Mouse (Mus musculus) stomach, embryonic 15.5 days (tissue): Measurements from ENCODE around the gene Bcl7b. TPM values are rescaled to one million over a fixed set of nuclear protein-coding genes. Genes with fewer than 3 reads are reported as not detected.

ENCODE experiments used
- ATAC-seq: fragments of 200-750 bp; cut with Nextera tagmentation; 2 replicates; pipeline ENCODE4 v1.8.0; 2017; ENCODE audit warnings: low read depth, moderate number of reproducible peaks, moderate TSS enrichment; ENCODE audit not compliant: insufficient read depth, low FRiP score
- H3K27ac ChIP-seq: fragments of 300-500 bp; sonication (generic); 2 replicates; pipeline ENCODE4 v1.5.1; 2015; ENCODE audit warnings: mild to moderate bottlenecking, inconsistent platforms
- H3K27me3 ChIP-seq: fragments of 300-500 bp; sonication (generic); replicated peaks from 2 replicates; pipeline ENCODE4 v1.6.1; 2015; ENCODE audit warnings: inconsistent platforms
- H3K36me3 ChIP-seq: fragments of 300-500 bp; sonication (generic); 2 replicates; pipeline ENCODE4 v1.6.1; 2015; ENCODE audit warnings: inconsistent platforms
- H3K4me1 ChIP-seq: fragments of 300-500 bp; sonication (generic); 2 replicates; pipeline ENCODE4 v1.6.1; 2015; ENCODE audit warnings: inconsistent platforms
- H3K4me2 ChIP-seq: fragments of 300-500 bp; sonication (generic); 2 replicates; pipeline ENCODE4 v1.6.1; 2015; ENCODE audit warnings: mild to moderate bottlenecking, inconsistent platforms
- H3K4me3 ChIP-seq: fragments of 300-500 bp; sonication (generic); replicated peaks from 2 replicates; pipeline ENCODE4 v1.5.1; 2015; ENCODE audit warnings: inconsistent platforms
- H3K9ac ChIP-seq: fragments of 300-500 bp; sonication (generic); 2 replicates; pipeline ENCODE4 v1.6.1; 2015; ENCODE audit warnings: inconsistent platforms
- H3K9me3 ChIP-seq: fragments of 300-500 bp; sonication (generic); 2 replicates; pipeline ENCODE4 v1.6.1; 2016; ENCODE audit warnings: inconsistent platforms
- WGBS: fragments of 180-500 bp; shearing (Covaris S2); methylation state at CpG from one replicate; pipeline ENCODE4 v1.1.7; 2015; 5-methylcytosine and 5-hydroxymethylcytosine counted together
- polyA plus RNA-seq: library from polyadenylated mRNA; unstranded; fragments of >200 nt; fragmentation: Nextera tagmentation; extraction: Ambion mirVana; gene quantifications from 2 replicates; pipeline ENCODE4 v1.2.1, GENCODE M21; 2015

The Bcl7b gene
- polyA plus RNA-seq, 1 experiment from 2014 or later: 56.0 TPM

- 92% methylated on average over 6 of the region's 6 CpGs for WGBS
- Histone ChIP-seq H3K27ac (no peak overlapping the region), H3K4me1 (peaks cover 14% of the 10 kb centered on the region; the same call in 1 of the 2 replicates), H3K4me3 (no peak overlapping the region), H3K4me2 (no peak overlapping the region), H3K9me3 (no peaks in the 10 kb centered on the region), H3K27me3 (no peaks in the 10 kb centered on the region), H3K9ac (no peak overlapping the region), H3K36me3 (peaks cover 28% of the 10 kb centered on the region)
- no peak for ATAC-seq
Observed at GRCm38 (mm10) chr5:135171688-135172220, 3.7 kb downstream of the Bcl7b start.

GRCm38 (mm10) chr5:135172986-135173385, 4.9 kb downstream of the Bcl7b start:
- no peak overlapping the region for H3K4me3 ChIP-seq
- no peak overlapping the region for H3K4me2 ChIP-seq
- 88% methylated on average over 5 of the region's 5 CpGs for WGBS
- H3K27me3 ChIP-seq: no peaks in the 10 kb centered on the region
- H3K4me1 ChIP-seq: peaks cover 11% of the 10 kb centered on the region; the same call in 1 of the 2 replicates
- ATAC-seq: no peak
- H3K9me3 ChIP-seq: no peaks in the 10 kb centered on the region
- H3K9ac ChIP-seq: no peak overlapping the region
- no peak overlapping the region for H3K27ac ChIP-seq
- peaks cover 39% of the 10 kb centered on the region for H3K36me3 ChIP-seq

- no peak overlapping the region for H3K27ac ChIP-seq
- no peak overlapping the region for H3K9ac ChIP-seq
- no peak for ATAC-seq
- H3K4me2 ChIP-seq: no peak overlapping the region
- no peaks in the 10 kb centered on the region for H3K27me3 ChIP-seq
- peaks cover 53% of the 10 kb centered on the region for H3K36me3 ChIP-seq
- H3K4me3 ChIP-seq: no peak overlapping the region
- 0 out of 2 replicates have a peak, but pooled peaks cover under 1% of the 10 kb centered on the region for H3K4me1 ChIP-seq
- H3K9me3 ChIP-seq: no peaks in the 10 kb centered on the region
Observed at GRCm38 (mm10) chr5:135175086-135175485, 7.0 kb downstream of the Bcl7b start.

GRCm38 (mm10) chr5:135178523-135178922, 10.4 kb downstream of the Bcl7b start:
- Histone ChIP-seq H3K27me3 (no peaks in the 10 kb centered on the region), H3K4me3 (no peak overlapping the region), H3K36me3 (peaks cover 53% of the 10 kb centered on the region), H3K27ac (no peak overlapping the region), H3K9me3 (no peaks in the 10 kb centered on the region), H3K4me2 (no peak overlapping the region), H3K4me1 (peaks cover 6% of the 10 kb centered on the region), H3K9ac (no peak overlapping the region)
- ATAC-seq: no peak
- WGBS: 88% methylated on average over 3 of the region's 3 CpGs

GRCm38 (mm10) chr5:135178996-135179395, 10.9 kb downstream of the Bcl7b start:
- Histone ChIP-seq H3K36me3 (peaks cover 53% of the 10 kb centered on the region), H3K27ac (no peak overlapping the region)
- no peak for ATAC-seq

GRCm38 (mm10) chr5:135179616-135180015, 11.5 kb downstream of the Bcl7b start:
- Histone ChIP-seq H3K4me1 (peaks cover 6% of the 10 kb centered on the region), H3K27ac (no peak overlapping the region), H3K9ac (no peak overlapping the region), H3K4me2 (no peak overlapping the region), H3K9me3 (no peaks in the 10 kb centered on the region), H3K36me3 (peaks cover 50% of the 10 kb centered on the region), H3K27me3 (no peaks in the 10 kb centered on the region), H3K4me3 (no peak overlapping the region)
- 92% methylated on average over 7 of the region's 7 CpGs for WGBS
- no peak for ATAC-seq

More at GRCm38 (mm10) chr5:135178996-135179395, 10.9 kb downstream of the Bcl7b start:
- 84% methylated on average over 4 of the region's 4 CpGs for WGBS
- H3K4me2 ChIP-seq: no peak overlapping the region
- H3K9me3 ChIP-seq: no peaks in the 10 kb centered on the region
- no peak overlapping the region for H3K4me3 ChIP-seq
- H3K9ac ChIP-seq: no peak overlapping the region
- H3K27me3 ChIP-seq: no peaks in the 10 kb centered on the region
- H3K4me1 ChIP-seq: peaks cover 6% of the 10 kb centered on the region

- peaks cover 6% of the 10 kb centered on the region for H3K4me1 ChIP-seq
- WGBS: 93% methylated on average over 14 of the region's 14 CpGs
- H3K9ac ChIP-seq: no peak overlapping the region
- H3K9me3 ChIP-seq: no peaks in the 10 kb centered on the region
- H3K4me3 ChIP-seq: no peak overlapping the region
- no peak overlapping the region for H3K4me2 ChIP-seq
- no peak for ATAC-seq
- peaks cover 42% of the 10 kb centered on the region for H3K36me3 ChIP-seq
- H3K27ac ChIP-seq: no peak overlapping the region
- no peaks in the 10 kb centered on the region for H3K27me3 ChIP-seq
Observed at GRCm38 (mm10) chr5:135180796-135181195, 12.7 kb downstream of the Bcl7b start.

GRCm38 (mm10) chr5:135181776-135182175, 13.7 kb downstream of the Bcl7b start:
- WGBS: 84% methylated on average over 6 of the region's 6 CpGs
- no peak overlapping the region for H3K27ac ChIP-seq

GRCm38 (mm10) chr5:135183131-135183861, 15.2 kb downstream of the Bcl7b start:
- H3K36me3 ChIP-seq: peaks cover 28% of the 10 kb centered on the region
- no peak for ATAC-seq
- H3K27me3 ChIP-seq: no peaks in the 10 kb centered on the region
- no peak overlapping the region for H3K4me3 ChIP-seq
- WGBS: 38% methylated on average over 8 of the region's 8 CpGs
- peaks cover 6% of the 10 kb centered on the region for H3K4me1 ChIP-seq
- no peaks in the 10 kb centered on the region for H3K9me3 ChIP-seq
- H3K9ac ChIP-seq: no peak overlapping the region
- H3K27ac ChIP-seq: peak overlapping the region; percentile 85
- no peak overlapping the region for H3K4me2 ChIP-seq

More at GRCm38 (mm10) chr5:135181776-135182175, 13.7 kb downstream of the Bcl7b start:
- no peaks in the 10 kb centered on the region for H3K27me3 ChIP-seq
- H3K4me1 ChIP-seq: peaks cover 6% of the 10 kb centered on the region
- ATAC-seq: no peak
- peaks cover 39% of the 10 kb centered on the region for H3K36me3 ChIP-seq
- H3K9me3 ChIP-seq: no peaks in the 10 kb centered on the region
- H3K9ac ChIP-seq: no peak overlapping the region
- no peak overlapping the region for H3K4me3 ChIP-seq
- no peak overlapping the region for H3K4me2 ChIP-seq

GRCm38 (mm10) chr5:135185016-135185415, 16.9 kb downstream of the Bcl7b start:
- 94% methylated on average over 3 of the region's 3 CpGs for WGBS
- Histone ChIP-seq H3K9me3 (no peaks in the 10 kb centered on the region), H3K4me2 (no peak overlapping the region), H3K36me3 (peaks cover 15% of the 10 kb centered on the region), H3K27ac (no peak overlapping the region), H3K4me3 (no peak overlapping the region), H3K4me1 (peaks cover 19% of the 10 kb centered on the region), H3K27me3 (no peaks in the 10 kb centered on the region), H3K9ac (no peak overlapping the region)
- no peak for ATAC-seq

GRCm38 (mm10) chr5:135185596-135185995, 17.5 kb downstream of the Bcl7b start:
- Histone ChIP-seq H3K4me2 (no peak overlapping the region), H3K36me3 (0 out of 2 replicates have a peak, but pooled peaks cover 10% of the 10 kb centered on the region), H3K4me3 (no peak overlapping the region), H3K9me3 (no peaks in the 10 kb centered on the region), H3K4me1 (peaks cover 19% of the 10 kb centered on the region), H3K9ac (no peak overlapping the region), H3K27ac (no peak overlapping the region), H3K27me3 (no peaks in the 10 kb centered on the region)
- WGBS: 33% methylated on average over 3 of the region's 3 CpGs
- no peak for ATAC-seq

GRCm38 (mm10) chr5:135186231-135186620, 18.1 kb downstream of the Bcl7b start:
- no peaks in the 10 kb centered on the region for H3K27me3 ChIP-seq
- H3K36me3 ChIP-seq: 0 out of 2 replicates have a peak, but pooled peaks cover 9% of the 10 kb centered on the region
- no peak for ATAC-seq
- peak overlapping the region; percentile 80 for H3K4me3 ChIP-seq
- H3K4me2 ChIP-seq: peak overlapping the region; percentile 60
- peaks cover 19% of the 10 kb centered on the region for H3K4me1 ChIP-seq
- H3K9ac ChIP-seq: peak overlapping the region; percentile 4; the same call in 1 of the 2 replicates
- no peaks in the 10 kb centered on the region for H3K9me3 ChIP-seq
- peak overlapping the region; percentile 95 for H3K27ac ChIP-seq
- 18% methylated on average over 10 of the region's 10 CpGs for WGBS
